Mouse (Mus musculus): ENCODE measurements at regions not wholly inside any gene's neighbourhood (a gene's known extent, or its start where the extent isn't known, plus 50 kb on each side); places are given as distances from the start of the nearest gene placed in this dataset.

DNA sequence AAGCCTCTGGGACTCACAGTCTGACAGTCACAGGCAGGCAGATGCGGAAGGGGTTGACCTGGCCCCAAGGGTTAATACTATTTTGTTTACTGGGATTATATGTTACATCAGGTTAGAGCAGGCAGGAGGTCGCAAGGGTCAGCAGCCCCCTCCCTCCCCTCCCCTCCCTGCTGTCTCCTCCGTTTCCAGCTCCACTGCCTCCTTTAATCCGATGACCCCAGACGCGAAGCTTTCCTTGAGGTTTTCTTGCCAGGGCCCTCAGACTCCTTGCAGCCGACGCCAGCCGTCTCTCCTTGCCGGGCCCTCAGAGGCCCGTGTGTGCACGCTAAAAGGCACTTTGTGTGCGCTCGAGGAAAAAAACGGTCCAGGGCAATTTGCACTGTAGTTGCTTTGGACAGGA is 438.6 kb downstream of the Med13l start:
- Histone ChIP-seq H3K27me3 (ENCODE audit: insufficient read depth, poor library complexity, severe bottlenecking) (peaks cover 53% of the 10 kb centered on the region), H3K4me3 (no peak overlapping the region), H3K9me3 (no peaks in the 10 kb centered on the region), H3K36me3 (no peaks in the 10 kb centered on the region), H3K27ac (no peak overlapping the region; the same call in 1 of the 2 replicates), H3K4me1 (replicated peaks) (peaks cover 16% of the 10 kb centered on the region)
- 2% methylated on average over 15 of the region's 15 CpGs for WGBS
- peak; percentile 28 for DNase-seq (ENCODE audit: low spot score)

GRCm38 (mm10) chr5:119005825-119006471 is 445.5 kb downstream of the Med13l start:
- peaks cover 78% of the 10 kb centered on the region for H3K27me3 ChIP-seq (ENCODE audit: insufficient read depth, poor library complexity, severe bottlenecking)
- peak; percentile 49 for DNase-seq (ENCODE audit: low spot score)
- H3K9me3 ChIP-seq: no peaks in the 10 kb centered on the region
- H3K36me3 ChIP-seq: no peaks in the 10 kb centered on the region
- H3K4me3 ChIP-seq: peak overlapping the region; percentile 56
- 2% methylated on average over 34 of the region's 34 CpGs for WGBS
- H3K4me1 ChIP-seq (replicated peaks): peaks cover 15% of the 10 kb centered on the region
- H3K27ac ChIP-seq: peak overlapping the region; percentile 87

DNA sequence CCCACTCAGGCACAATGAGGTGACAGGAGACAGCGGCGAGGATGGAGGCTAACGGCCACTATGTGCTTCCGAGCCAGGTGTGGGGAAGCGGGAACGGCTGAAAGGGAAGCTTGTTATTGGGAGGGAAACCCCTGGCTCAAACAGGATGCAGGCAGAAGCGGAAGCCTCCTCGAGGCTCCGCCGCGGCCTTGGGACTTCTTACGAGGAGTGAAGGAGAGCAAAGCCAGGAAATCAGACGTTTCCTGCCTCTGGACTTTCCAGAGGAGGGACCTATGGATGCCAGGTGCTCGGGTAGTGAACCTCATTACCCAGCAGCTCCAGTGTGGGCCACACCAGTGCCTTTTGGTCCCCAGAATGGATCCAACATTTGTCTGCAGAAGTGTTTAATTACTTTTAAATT is 449.6 kb downstream of the Med13l start:
- H3K27me3 ChIP-seq (ENCODE audit: insufficient read depth, poor library complexity, severe bottlenecking): peaks cover 74% of the 10 kb centered on the region
- no peaks in the 10 kb centered on the region for H3K9me3 ChIP-seq
- no peak overlapping the region for H3K4me3 ChIP-seq
- no peaks in the 10 kb centered on the region for H3K36me3 ChIP-seq
- no peak overlapping the region for H3K27ac ChIP-seq
- DNase-seq (ENCODE audit: low spot score): no peak
- peaks cover 15% of the 10 kb centered on the region for H3K4me1 ChIP-seq (replicated peaks)
- 86% methylated on average over 14 of the region's 14 CpGs for WGBS

DNA sequence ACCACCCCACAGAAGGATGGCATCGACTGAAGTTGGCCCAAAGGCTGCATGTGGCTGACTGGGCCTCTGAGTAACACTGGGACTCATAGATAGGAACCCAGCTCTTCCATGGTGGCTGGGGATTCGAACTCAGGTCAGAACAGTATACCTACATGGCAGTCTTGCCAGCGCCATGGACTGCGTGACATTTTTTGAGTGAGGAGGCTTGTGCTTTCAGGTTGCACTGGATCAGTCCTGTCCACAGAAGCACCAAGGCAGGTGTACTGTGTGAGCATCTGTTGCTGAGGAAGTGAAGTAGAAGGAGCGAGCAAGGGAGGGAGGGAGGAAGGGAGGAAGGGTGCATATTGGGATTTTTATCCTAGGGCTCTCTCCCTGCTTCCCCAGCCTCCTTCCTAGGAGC is 454.7 kb downstream of the Med13l start:
- peaks cover 13% of the 10 kb centered on the region for H3K4me1 ChIP-seq (replicated peaks)
- WGBS: 82% methylated on average over 5 of the region's 5 CpGs
- H3K27ac ChIP-seq: 0 out of 2 replicates have a peak overlapping the region, but pooled peaks have one; percentile 16
- H3K36me3 ChIP-seq: no peaks in the 10 kb centered on the region
- no peak for DNase-seq (ENCODE audit: low spot score)
- H3K4me3 ChIP-seq: no peak overlapping the region
- peaks cover 41% of the 10 kb centered on the region for H3K27me3 ChIP-seq (ENCODE audit: insufficient read depth, poor library complexity, severe bottlenecking)
- H3K9me3 ChIP-seq: 0 out of 2 replicates have a peak, but pooled peaks cover 3% of the 10 kb centered on the region

GRCm38 (mm10) chr5:119015606-119016255 is 455.3 kb downstream of the Med13l start:
- Histone ChIP-seq H3K27ac (0 out of 2 replicates have a peak overlapping the region, but pooled peaks have one; percentile 16), H3K27me3 (ENCODE audit: insufficient read depth, poor library complexity, severe bottlenecking) (peaks cover 37% of the 10 kb centered on the region), H3K4me1 (replicated peaks) (peaks cover 13% of the 10 kb centered on the region), H3K4me3 (no peak overlapping the region), H3K9me3 (0 out of 2 replicates have a peak, but pooled peaks cover 3% of the 10 kb centered on the region), H3K36me3 (no peaks in the 10 kb centered on the region)
- peak; percentile 28 for DNase-seq (ENCODE audit: low spot score)
- 15% methylated on average over 15 of the region's 15 CpGs for WGBS

DNA sequence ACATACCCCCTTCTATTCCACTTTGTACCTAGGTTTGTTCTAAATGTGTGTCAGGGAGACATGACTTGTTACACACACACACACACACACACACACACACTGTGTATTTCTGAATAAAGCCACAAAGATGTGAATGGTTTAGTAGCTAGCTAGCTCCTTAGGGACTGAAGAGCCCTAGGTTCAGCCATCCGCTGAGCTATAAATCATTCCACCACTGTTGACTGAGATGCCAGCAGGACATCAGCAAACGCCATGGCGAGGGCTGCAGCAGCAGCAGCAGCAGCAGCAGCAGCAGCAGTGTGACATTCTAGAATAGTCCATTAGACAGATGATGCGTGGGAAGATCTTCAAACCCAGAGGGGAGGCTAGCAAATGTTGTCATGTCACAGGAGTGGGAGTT is 455.9 kb downstream of the Med13l start:
- DNase-seq (ENCODE audit: low spot score): no peak
- Histone ChIP-seq H3K36me3 (no peaks in the 10 kb centered on the region), H3K27me3 (ENCODE audit: insufficient read depth, poor library complexity, severe bottlenecking) (peaks cover 38% of the 10 kb centered on the region), H3K9me3 (0 out of 2 replicates have a peak, but pooled peaks cover 3% of the 10 kb centered on the region), H3K27ac (no peak overlapping the region), H3K4me1 (replicated peaks) (peaks cover 13% of the 10 kb centered on the region), H3K4me3 (no peak overlapping the region)
- 40% methylated on average over 4 of the region's 4 CpGs for WGBS

GRCm38 (mm10) chr5:119023947-119024346 is 463.5 kb downstream of the Med13l start:
- H3K27me3 ChIP-seq (ENCODE audit: insufficient read depth, poor library complexity, severe bottlenecking): peaks cover 44% of the 10 kb centered on the region
- peaks cover 6% of the 10 kb centered on the region; the same call in 1 of the 2 replicates for H3K4me1 ChIP-seq (replicated peaks)
- 50% methylated on average over 8 of the region's 8 CpGs for WGBS
- H3K36me3 ChIP-seq: no peaks in the 10 kb centered on the region
- peak; percentile 13 for DNase-seq (ENCODE audit: low spot score)
- no peak overlapping the region for H3K27ac ChIP-seq
- no peak overlapping the region for H3K4me3 ChIP-seq
- 0 out of 2 replicates have a peak, but pooled peaks cover 3% of the 10 kb centered on the region for H3K9me3 ChIP-seq

DNA sequence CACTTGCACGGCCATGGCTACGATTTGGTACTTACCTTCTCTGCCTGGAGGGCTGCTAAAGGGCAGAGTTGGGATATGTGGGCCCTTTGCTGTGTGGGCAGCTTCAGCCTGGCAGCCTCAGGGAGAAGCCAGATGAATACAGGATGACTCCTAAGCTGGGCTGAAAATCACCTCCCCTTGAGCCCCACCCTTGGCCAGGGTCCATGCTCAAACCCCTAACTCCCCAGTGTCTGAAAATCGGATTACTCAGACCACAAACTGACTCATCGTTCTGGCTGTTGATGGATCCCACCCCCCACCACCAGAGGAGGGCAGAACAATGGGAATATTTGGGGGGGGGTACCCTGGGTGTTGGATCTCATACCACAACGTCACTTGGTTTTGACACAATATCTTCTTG is 471.6 kb downstream of the Med13l start:
- Histone ChIP-seq H3K36me3 (no peaks in the 10 kb centered on the region), H3K27me3 (ENCODE audit: insufficient read depth, poor library complexity, severe bottlenecking) (peaks cover 13% of the 10 kb centered on the region)
- 85% methylated on average over 5 of the region's 5 CpGs for WGBS

GRCm38 (mm10) chr5:119044548-119044947 is 484.1 kb downstream of the Med13l start:
- H3K9me3 ChIP-seq: no peaks in the 10 kb centered on the region
- no peak overlapping the region for H3K27ac ChIP-seq
- no peak overlapping the region for H3K4me3 ChIP-seq
- WGBS: 71% methylated on average over 10 of the region's 10 CpGs
- no peak for DNase-seq (ENCODE audit: low spot score)
- no peaks in the 10 kb centered on the region for H3K4me1 ChIP-seq (replicated peaks)
- no peaks in the 10 kb centered on the region for H3K36me3 ChIP-seq
- H3K27me3 ChIP-seq (ENCODE audit: insufficient read depth, poor library complexity, severe bottlenecking): peaks cover 6% of the 10 kb centered on the region; the same call in 1 of the 2 replicates

More for the DNA sequence above, 471.6 kb downstream of the Med13l start:
- Histone ChIP-seq H3K27ac (no peak overlapping the region), H3K4me3 (no peak overlapping the region), H3K4me1 (replicated peaks) (no peaks in the 10 kb centered on the region), H3K9me3 (no peaks in the 10 kb centered on the region)
- no peak for DNase-seq (ENCODE audit: low spot score)

- Histone ChIP-seq H3K36me3 (no peaks in the 10 kb centered on the region), H3K9me3 (no peaks in the 10 kb centered on the region), H3K4me3 (no peak overlapping the region), H3K4me1 (replicated peaks) (no peaks in the 10 kb centered on the region), H3K27ac (no peak overlapping the region), H3K27me3 (ENCODE audit: insufficient read depth, poor library complexity, severe bottlenecking) (peaks cover 11% of the 10 kb centered on the region; the same call in 1 of the 2 replicates)
- no peak for DNase-seq (ENCODE audit: low spot score)
- 52% methylated on average over 4 of the region's 4 CpGs for WGBS
These were observed 487.1 kb downstream of the Med13l start for GRCm38 (mm10) chr5:119047581-119047980.

DNA sequence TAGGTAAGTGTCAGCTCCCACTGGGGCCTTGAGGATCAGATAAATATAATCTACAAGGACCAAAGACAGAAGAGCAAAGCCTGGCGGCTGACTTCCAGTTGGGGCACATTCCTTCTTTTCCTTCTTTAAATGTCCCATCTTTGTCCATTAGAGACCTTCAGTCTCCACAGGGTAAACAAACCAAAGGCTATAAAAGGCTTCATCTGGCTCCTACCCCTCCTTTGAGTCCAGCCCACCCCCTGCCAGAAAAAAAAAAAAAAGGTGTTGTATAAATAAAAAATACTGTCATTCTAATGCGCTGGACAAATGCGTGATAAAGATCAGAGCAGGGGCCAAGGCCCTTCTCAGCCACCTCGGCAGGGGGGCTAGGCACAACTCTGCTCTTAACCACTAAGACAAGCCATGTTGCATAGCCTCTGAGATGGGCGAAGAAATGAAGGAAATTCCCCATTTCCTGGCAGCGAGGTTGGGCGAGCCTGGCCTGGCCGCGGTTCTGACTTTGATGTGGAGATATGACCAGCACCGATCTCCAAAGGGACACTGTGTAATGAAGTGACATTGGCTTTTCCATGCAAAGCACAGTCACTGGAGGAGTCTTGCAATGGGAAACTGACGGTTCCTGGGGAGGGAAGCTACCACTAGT is 492.0 kb downstream of the Med13l start:
- DNase-seq (ENCODE audit: low spot score): no peak
- H3K36me3 ChIP-seq: no peaks in the 10 kb centered on the region
- peaks cover 57% of the 10 kb centered on the region for H3K27me3 ChIP-seq (ENCODE audit: insufficient read depth, poor library complexity, severe bottlenecking)
- H3K27ac ChIP-seq: no peak overlapping the region
- WGBS: 54% methylated on average over 11 of the region's 11 CpGs
- peaks cover 16% of the 10 kb centered on the region for H3K4me1 ChIP-seq (replicated peaks)
- no peak overlapping the region for H3K4me3 ChIP-seq
- no peaks in the 10 kb centered on the region for H3K9me3 ChIP-seq

DNA sequence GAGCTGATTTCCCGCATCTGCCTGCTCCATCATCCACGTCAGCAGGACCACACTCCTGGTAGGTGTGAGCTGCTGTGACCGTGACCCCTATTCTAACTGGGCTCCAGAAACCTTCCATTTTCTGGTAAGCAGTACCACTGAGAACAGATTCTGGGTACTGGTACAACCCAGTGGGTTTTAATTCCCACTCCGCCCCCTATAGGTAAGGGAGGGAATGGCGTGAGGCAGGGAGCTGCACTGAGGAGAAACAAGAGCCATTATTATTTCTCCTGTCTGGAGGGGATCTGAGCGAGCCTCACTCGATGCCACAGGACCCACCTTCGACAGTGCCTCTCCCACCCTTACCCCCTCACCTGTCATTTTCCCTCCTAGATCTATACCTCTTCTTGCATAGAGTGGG is 493.3 kb downstream of the Med13l start:
- Histone ChIP-seq H3K36me3 (no peaks in the 10 kb centered on the region), H3K27me3 (ENCODE audit: insufficient read depth, poor library complexity, severe bottlenecking) (peaks cover 67% of the 10 kb centered on the region), H3K27ac (no peak overlapping the region), H3K4me1 (replicated peaks) (peaks cover 22% of the 10 kb centered on the region), H3K9me3 (no peaks in the 10 kb centered on the region), H3K4me3 (no peak overlapping the region)
- no peak for DNase-seq (ENCODE audit: low spot score)
- WGBS: 83% methylated on average over 8 of the region's 8 CpGs

- Histone ChIP-seq H3K4me3 (no peak overlapping the region), H3K27me3 (ENCODE audit: insufficient read depth, poor library complexity, severe bottlenecking) (peaks cover 73% of the 10 kb centered on the region), H3K4me1 (replicated peaks) (peaks cover 25% of the 10 kb centered on the region), H3K36me3 (no peaks in the 10 kb centered on the region), H3K27ac (no peak overlapping the region), H3K9me3 (no peaks in the 10 kb centered on the region)
- 46% methylated on average over 6 of the region's 6 CpGs for WGBS
- DNase-seq (ENCODE audit: low spot score): no peak
These were observed 493.9 kb downstream of the Med13l start for GRCm38 (mm10) chr5:119054393-119054792.

All from hindbrain, embryonic 10.5 days (tissue).